Comparison of ENCODE assay signal across 30 mouse cellular contexts in genomic region chr10:121687511-121687910, GRCm38 (mm10). TPM values are rescaled to one million over a fixed set of nuclear protein-coding genes. Genes with fewer than 3 reads are reported as not detected.
DNase-seq lines count a peak whose midpoint lies in the region; ATAC-seq and TF ChIP-seq lines count a peak whose summit lies in the region.
"Had no signal": no experiment of that assay in that cellular context is flagged by ENCODE, and none has a peak within 500 bp of the region (broad histone marks: within the 10 kb centered on the region; RNA-seq: fewer than 3 reads in every experiment).

No protein-coding gene starts in this region.

- H3K9ac ChIP-seq in intestine, postnatal 0 days (ENCODE audit: low read depth, low read length), result no peak overlapping the region
- H3K9ac ChIP-seq in intestine, embryonic 15.5 days, result no peak overlapping the region
- H3K9ac ChIP-seq: embryonic facial prominence, embryonic 13.5 days; forebrain, embryonic 13.5 days; heart, embryonic 13.5 days; hindbrain, embryonic 14.5 days; kidney, embryonic 15.5 days; neural tube, embryonic 12.5 days had no signal

- no peak overlapping the region for H3K4me2 ChIP-seq in intestine, postnatal 0 days (replicated peaks; ENCODE audit: low read depth)
- no peak overlapping the region for H3K4me2 ChIP-seq in intestine, embryonic 15.5 days (replicated peaks)
- H3K4me2 ChIP-seq: embryonic facial prominence, embryonic 13.5 days; forebrain, embryonic 13.5 days; heart, embryonic 13.5 days; hindbrain, embryonic 14.5 days; kidney, embryonic 15.5 days; neural tube, embryonic 12.5 days had no signal

- no peaks in the 10 kb centered on the region for H3K9me3 ChIP-seq in intestine, postnatal 0 days (ENCODE audit: control insufficient read depth)
- no peaks in the 10 kb centered on the region for H3K9me3 ChIP-seq in intestine, embryonic 15.5 days
- no peaks in the 10 kb centered on the region for H3K9me3 ChIP-seq in midbrain, embryonic 10.5 days (replicated peaks)
- H3K9me3 ChIP-seq: embryonic facial prominence, embryonic 13.5 days; forebrain, embryonic 13.5 days; heart, embryonic 13.5 days; kidney, embryonic 15.5 days; limb, embryonic 10.5 days; megakaryocyte, embryonic 14.5 days; neural tube, embryonic 12.5 days had no signal

- DNase-seq in 416B (ENCODE audit: low read depth), result peak; percentile 37
- peak; percentile 8 for DNase-seq in A20 (ENCODE audit: low read depth, low spot score)
- DNase-seq in brain, adult 2 months (ENCODE audit: low read depth, low spot score), result peak; percentile 20
- DNase-seq in urinary bladder, postnatal 4 days (ENCODE audit: low spot score in 2 of 2), result no peak
- DNase-seq in midbrain, embryonic 10.5 days (ENCODE audit: low spot score), result no peak
- DNase-seq: adrenal gland, postnatal 10 days; cerebellum, adult 2 months; cerebellum, postnatal 25 days; embryo, embryonic 11 days; kidney, postnatal 4 days; liver; lung, postnatal 14 days; midbrain, embryonic 14.5 days; thymus, postnatal 14 days had no signal

- no peaks in the 10 kb centered on the region for H3K4me1 ChIP-seq in intestine, postnatal 0 days (replicated peaks; ENCODE audit: control insufficient read depth, insufficient read depth, low read length)
- H3K4me1 ChIP-seq in intestine, embryonic 15.5 days (replicated peaks), result no peaks in the 10 kb centered on the region
- no peaks in the 10 kb centered on the region for H3K4me1 ChIP-seq in midbrain, embryonic 10.5 days
- H3K4me1 ChIP-seq: forebrain, embryonic 13.5 days; heart, embryonic 13.5 days; megakaryocyte, embryonic 14.5 days had no signal

- ATAC-seq in intestine, postnatal 0 days, result no peak
- ATAC-seq in intestine, embryonic 15.5 days, result no peak
- ATAC-seq: activated CD4-positive, CD25-positive, alpha-beta regulatory T cell, adult 4 months; forebrain, embryonic 13.5 days; intestine, embryonic 16.5 days; Patski had no signal

- H3K27ac ChIP-seq in intestine, postnatal 0 days (ENCODE audit: low read depth, low read length), result no peak overlapping the region
- no peak overlapping the region for H3K27ac ChIP-seq in intestine, embryonic 15.5 days
- no peak overlapping the region for H3K27ac ChIP-seq in midbrain, embryonic 10.5 days (replicated peaks)
- H3K27ac ChIP-seq: embryonic facial prominence, embryonic 13.5 days; forebrain, embryonic 13.5 days; heart, embryonic 13.5 days; hindbrain, embryonic 14.5 days; kidney, embryonic 15.5 days; limb, embryonic 10.5 days; neural tube, embryonic 12.5 days had no signal

- 76% methylated on average over 7 of the region's 7 CpGs for WGBS in intestine, postnatal 0 days
- 79% methylated on average over 7 of the region's 7 CpGs for WGBS in intestine, embryonic 15.5 days
- 76% methylated on average over 7 of the region's 7 CpGs for WGBS in midbrain, embryonic 10.5 days

- H3K27me3 ChIP-seq in intestine, postnatal 0 days (replicated peaks; ENCODE audit: control insufficient read depth, insufficient read depth, low read length), result no peaks in the 10 kb centered on the region
- H3K27me3 ChIP-seq in intestine, embryonic 15.5 days (replicated peaks), result no peaks in the 10 kb centered on the region
- H3K27me3 ChIP-seq in midbrain, embryonic 10.5 days (ENCODE audit: low read depth, poor library complexity, severe bottlenecking), result no peaks in the 10 kb centered on the region
- H3K27me3 ChIP-seq: embryonic facial prominence, embryonic 13.5 days; forebrain, embryonic 13.5 days; heart, embryonic 13.5 days; kidney, embryonic 15.5 days; neural tube, embryonic 12.5 days had no signal

- TF ChIP-seq CTCF in intestine, postnatal 0 days (IDR thresholded peaks at IDR 0.05; ENCODE audit: low read depth), result peak; percentile 20; the same call in 1 of the 2 replicates

- H3K36me3 ChIP-seq in intestine, postnatal 0 days (ENCODE audit: control insufficient read depth, insufficient read depth), result no peaks in the 10 kb centered on the region
- no peaks in the 10 kb centered on the region for H3K36me3 ChIP-seq in intestine, embryonic 15.5 days
- H3K36me3 ChIP-seq in midbrain, embryonic 10.5 days, result no peaks in the 10 kb centered on the region
- H3K36me3 ChIP-seq: embryonic facial prominence, embryonic 13.5 days; heart, embryonic 13.5 days; kidney, embryonic 15.5 days; limb, embryonic 10.5 days; neural tube, embryonic 12.5 days had no signal

- no peak overlapping the region for H3K4me3 ChIP-seq in intestine, postnatal 0 days (ENCODE audit: low read depth, low read length)
- H3K4me3 ChIP-seq in intestine, embryonic 15.5 days (replicated peaks), result no peak overlapping the region
- H3K4me3 ChIP-seq in midbrain, embryonic 10.5 days, result no peak overlapping the region
- H3K4me3 ChIP-seq: embryonic facial prominence, embryonic 13.5 days; erythroblast, embryonic 14.5 days; forebrain, embryonic 13.5 days; heart, embryonic 13.5 days; kidney, embryonic 15.5 days; limb, embryonic 10.5 days; megakaryocyte, embryonic 14.5 days; neural tube, embryonic 12.5 days had no signal

RNA-seq across cellular contexts. Expression of gene D930020B18Rik, which starts 46.1 kb away (rescaled TPM):
- 0.05 and 0.12 TPM in 2 replicates for polyA plus RNA-seq in intestine, postnatal 0 days (2015; fragmentation: Nextera tagmentation; extraction: Ambion mirVana)
- 0.23 and 0.39 TPM in 2 replicates for polyA plus RNA-seq in intestine, embryonic 15.5 days (2015; fragmentation: Nextera tagmentation; extraction: Ambion mirVana)
- polyA plus RNA-seq in midbrain, embryonic 10.5 days (2016; fragmentation: Nextera tagmentation; extraction: Ambion mirVana), result 0.14 TPM in 1 of 2 replicates, not detected in the other
- polyA plus RNA-seq: erythroblast, embryonic 14.5 days; forebrain, embryonic 13.5 days; gonadal fat pad, adult 2 months; heart, embryonic 13.5 days; neural tube, embryonic 12.5 days; Patski; spleen, adult 2 months had no signal

RNA-seq across cellular contexts. Expression of gene BC048403, which starts 52.2 kb away (rescaled TPM):
- 2.4 and 2.5 TPM in 2 replicates for polyA plus RNA-seq in intestine, postnatal 0 days (2015; fragmentation: Nextera tagmentation; extraction: Ambion mirVana)
- polyA plus RNA-seq in intestine, embryonic 15.5 days (2015; fragmentation: Nextera tagmentation; extraction: Ambion mirVana), result 3.1 and 3.9 TPM in 2 replicates
- 2.8 and 3.2 TPM in 2 replicates for polyA plus RNA-seq in midbrain, embryonic 10.5 days (2016; fragmentation: Nextera tagmentation; extraction: Ambion mirVana)

Comparison
In these comparisons a context has a peak if more than half of its experiments do, and no peak if none do; other contexts are left out.
1. DNase-seq: peak in 416B (single experiment), A20 (single experiment) and brain, adult 2 months (single experiment); none in urinary bladder, postnatal 4 days (0 of 2) and midbrain, embryonic 10.5 days (single experiment).